Mouse (Mus musculus) intestine, postnatal 0 days (tissue): ENCODE measurements around the gene Bpifc. TPM values are rescaled to one million over a fixed set of nuclear protein-coding genes. Genes with fewer than 3 reads are reported as not detected.
A peak's percentile ranks its signal among the peaks of the same experiment; 100 is the strongest.

ENCODE experiments used
- ATAC-seq: fragments of 200-750 bp; cut with Nextera tagmentation; 2 replicates; pipeline ENCODE4 v1.8.0; 2017; ENCODE audit warnings: mild to moderate bottlenecking, moderate TSS enrichment, moderate library complexity
- H3K27ac ChIP-seq: fragments of 300-500 bp; sonication (generic); 2 replicates; pipeline ENCODE4 v1.5.1; 2014; ENCODE audit warnings: mild to moderate bottlenecking, low read depth, low read length, moderate library complexity
- H3K27me3 ChIP-seq: fragments of 300-500 bp; sonication (generic); replicated peaks from 2 replicates; pipeline ENCODE4 v1.6.1; 2014; ENCODE audit warnings: low read length, mixed read lengths; ENCODE audit not compliant: control insufficient read depth, insufficient read depth
- H3K36me3 ChIP-seq: fragments of 300-500 bp; sonication (generic); 2 replicates; pipeline ENCODE4 v1.6.1; 2014; ENCODE audit warnings: mild to moderate bottlenecking, moderate library complexity; ENCODE audit not compliant: control insufficient read depth, insufficient read depth
- H3K4me1 ChIP-seq: fragments of 300-500 bp; sonication (generic); replicated peaks from 2 replicates; pipeline ENCODE4 v1.6.1; 2014; ENCODE audit warnings: antibody characterized with exemption, low read length, mixed read lengths; ENCODE audit not compliant: control insufficient read depth, insufficient read depth
- H3K4me2 ChIP-seq: fragments of 300-500 bp; sonication (generic); replicated peaks from 2 replicates; pipeline ENCODE4 v1.6.1; 2014; ENCODE audit warnings: low read depth, mild to moderate bottlenecking, moderate library complexity
- H3K4me3 ChIP-seq: fragments of 300-500 bp; sonication (generic); 2 replicates; pipeline ENCODE4 v1.5.1; 2014; ENCODE audit warnings: low read depth, low read length
- H3K9ac ChIP-seq: fragments of 300-500 bp; sonication (generic); 2 replicates; pipeline ENCODE4 v1.6.1; 2014; ENCODE audit warnings: mild to moderate bottlenecking, low read depth, low read length
- H3K9me3 ChIP-seq: fragments of 300-500 bp; sonication (generic); 2 replicates; pipeline ENCODE4 v1.6.1; 2016; ENCODE audit warnings: mixed run types; ENCODE audit not compliant: control insufficient read depth
- CTCF ChIP-seq: sonication (generic); IDR thresholded peaks from 2 replicates; pipeline ENCODE4 v1.5.1; 2016; ENCODE audit warnings: low read depth, mild to moderate bottlenecking, control low read depth, antibody characterized with exemption, moderate library complexity
- WGBS: fragments of 180-500 bp; shearing (Covaris S2); extraction: QIAGEN DNeasy Blood & Tissue Kit; methylation state at CpG from one replicate; pipeline ENCODE4 v1.1.7; 2014; 5-methylcytosine and 5-hydroxymethylcytosine counted together
- polyA plus RNA-seq: library from polyadenylated mRNA; unstranded; fragments of >200 nt; fragmentation: Nextera tagmentation; extraction: Ambion mirVana; gene quantifications from 2 replicates; pipeline ENCODE4 v1.2.1, GENCODE M21; 2015

Gene Bpifc
- not detected in 2 replicates for polyA plus RNA-seq

GRCm38 (mm10) chr10:86011781-86012180 is at the start of gene Bpifc:
Bpifc (minus strand) TSS chr10:86011895.
- Histone ChIP-seq H3K9me3 (no peaks in the 10 kb centered on the region), H3K4me2 (no peak within 1 kb of the TSS), H3K27me3 (no peaks in the 10 kb centered on the region), H3K4me1 (no peaks in the 10 kb centered on the region), H3K27ac (no peak within 1 kb of the TSS), H3K9ac (no peak within 1 kb of the TSS), H3K36me3 (no peaks in the 10 kb centered on the region), H3K4me3 (no peak within 1 kb of the TSS)
- WGBS, result 40% methylated on average over 2 of the region's 2 CpGs
- no peak for ATAC-seq
- TF ChIP-seq CTCF, result no peak

DNA sequence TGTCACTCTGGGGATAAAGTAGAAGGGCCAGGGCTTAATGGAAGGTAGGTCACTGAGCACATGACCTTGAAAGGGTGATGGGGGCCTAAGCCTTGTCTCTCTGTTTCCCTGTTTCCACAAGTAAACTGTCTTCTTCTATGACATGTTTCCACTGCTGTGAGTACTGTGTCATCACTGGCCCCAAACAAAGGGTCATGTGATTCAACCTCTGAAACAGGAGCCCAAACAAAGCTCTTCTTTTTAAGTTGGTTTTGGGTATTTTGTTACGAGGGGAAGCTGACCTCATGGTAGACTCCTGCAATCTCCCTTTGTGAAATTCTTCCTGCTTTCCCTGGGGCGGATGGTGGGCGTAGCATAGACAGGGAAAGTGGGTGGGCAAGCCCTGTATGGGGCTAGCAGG is 48.6 kb upstream of the Bpifc start:
- Histone ChIP-seq H3K4me2 (no peak overlapping the region), H3K9me3 (peaks cover 6% of the 10 kb centered on the region; the same call in 1 of the 2 replicates), H3K4me3 (no peak overlapping the region), H3K9ac (no peak overlapping the region), H3K4me1 (peaks cover 3% of the 10 kb centered on the region; the same call in 1 of the 2 replicates), H3K36me3 (no peaks in the 10 kb centered on the region; the same call in 1 of the 2 replicates), H3K27ac (no peak overlapping the region), H3K27me3 (no peaks in the 10 kb centered on the region)
- no peak for TF ChIP-seq CTCF
- ATAC-seq, result no peak
- WGBS, result 74% methylated on average over 3 of the region's 3 CpGs

- H3K36me3 ChIP-seq, result no peaks in the 10 kb centered on the region; the same call in 1 of the 2 replicates
- H3K4me3 ChIP-seq, result no peak overlapping the region
- H3K4me1 ChIP-seq, result peaks cover 3% of the 10 kb centered on the region; the same call in 1 of the 2 replicates
- peak overlapping the region; percentile 66; the same call in 1 of the 2 replicates for H3K27ac ChIP-seq
- H3K4me2 ChIP-seq, result no peak overlapping the region
- TF ChIP-seq CTCF, result no peak
- no peak overlapping the region for H3K9ac ChIP-seq
- ATAC-seq, result peak; percentile 82
- peaks cover 6% of the 10 kb centered on the region; the same call in 1 of the 2 replicates for H3K9me3 ChIP-seq
- H3K27me3 ChIP-seq, result no peaks in the 10 kb centered on the region
- WGBS, result 60% methylated on average over 2 of the region's 2 CpGs
Observed at GRCm38 (mm10) chr10:86057712-86058111, 46.0 kb upstream of the Bpifc start.

- Histone ChIP-seq H3K4me1 (peaks cover 3% of the 10 kb centered on the region; the same call in 1 of the 2 replicates), H3K36me3 (no peaks in the 10 kb centered on the region; the same call in 1 of the 2 replicates)
- ATAC-seq, result peak; percentile 29; the same call in 1 of the 2 replicates
Observed at GRCm38 (mm10) chr10:86057286-86057685, 45.6 kb upstream of the Bpifc start.

GRCm38 (mm10) chr10:86056297-86056903 is 44.7 kb upstream of the Bpifc start:
- WGBS, result 85% methylated on average over 8 of the region's 8 CpGs
- Histone ChIP-seq H3K4me1 (peaks cover 3% of the 10 kb centered on the region; the same call in 1 of the 2 replicates), H3K4me3 (no peak overlapping the region), H3K9me3 (no peaks in the 10 kb centered on the region; the same call in 1 of the 2 replicates), H3K36me3 (peaks cover under 1% of the 10 kb centered on the region; the same call in 1 of the 2 replicates), H3K27ac (no peak overlapping the region), H3K27me3 (no peaks in the 10 kb centered on the region), H3K9ac (no peak overlapping the region), H3K4me2 (no peak overlapping the region)
- peak; percentile 40 for TF ChIP-seq CTCF
- ATAC-seq, result no peak

More at GRCm38 (mm10) chr10:86057286-86057685, 45.6 kb upstream of the Bpifc start:
- Histone ChIP-seq H3K4me2 (no peak overlapping the region), H3K4me3 (no peak overlapping the region), H3K9ac (no peak overlapping the region), H3K9me3 (peaks cover 6% of the 10 kb centered on the region; the same call in 1 of the 2 replicates), H3K27ac (no peak overlapping the region), H3K27me3 (no peaks in the 10 kb centered on the region)
- TF ChIP-seq CTCF, result no peak
- 88% methylated on average over 11 of the region's 11 CpGs for WGBS

GRCm38 (mm10) chr10:86052818-86053522 is 41.3 kb upstream of the Bpifc start:
- no peak overlapping the region for H3K9ac ChIP-seq
- no peak overlapping the region for H3K4me3 ChIP-seq
- no peak for TF ChIP-seq CTCF
- 70% methylated on average over 10 of the region's 10 CpGs for WGBS
- peaks cover 16% of the 10 kb centered on the region for H3K36me3 ChIP-seq
- H3K4me1 ChIP-seq, result peaks cover 3% of the 10 kb centered on the region; the same call in 1 of the 2 replicates
- H3K4me2 ChIP-seq, result no peak overlapping the region
- H3K27me3 ChIP-seq, result no peaks in the 10 kb centered on the region
- no peak overlapping the region for H3K27ac ChIP-seq
- no peaks in the 10 kb centered on the region for H3K9me3 ChIP-seq
- no peak for ATAC-seq
